Mouse (Mus musculus): ENCODE data around the gene Kcnq1.

DNA sequence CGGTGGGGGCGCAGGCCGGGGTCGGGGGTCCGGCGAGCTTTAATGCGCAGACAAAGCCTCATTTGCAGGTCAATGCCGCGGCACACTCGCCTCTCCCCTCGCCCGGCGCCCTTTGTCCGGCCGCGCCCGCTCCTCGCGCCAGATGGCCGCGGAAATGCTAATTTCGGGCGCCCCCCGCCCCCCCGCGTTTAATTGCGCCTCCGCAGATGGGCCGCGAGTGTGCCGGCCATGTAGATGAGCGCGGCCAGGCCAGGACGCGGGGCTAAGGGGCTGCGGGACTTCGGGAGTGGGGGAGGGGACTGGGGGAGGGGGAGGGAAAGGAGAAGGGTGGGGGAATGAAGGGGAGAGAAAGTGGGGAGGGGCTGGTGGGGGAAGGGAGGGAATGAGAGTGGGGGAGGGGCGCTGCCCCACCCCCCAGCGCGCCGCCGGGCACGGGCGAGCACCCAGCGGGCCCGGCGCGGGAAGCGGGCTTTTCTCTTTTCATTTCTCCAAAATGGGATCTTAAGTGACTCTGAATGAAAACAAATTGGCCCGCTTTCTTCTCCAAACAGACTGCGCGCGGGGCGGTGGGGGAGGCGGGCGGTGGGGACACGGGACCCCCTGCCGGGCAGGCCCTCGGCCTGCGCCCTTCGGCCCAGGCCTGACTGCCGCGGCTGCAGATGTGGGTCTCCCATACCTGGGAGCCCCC lies 331.9 kb downstream of the Kcnq1 start:
- TF ChIP-seq POLR2A (IDR thresholded peaks at IDR 0.05; ENCODE audit: borderline replicate concordance, insufficient read depth, low read length) (no peak), CTCF (IDR thresholded peaks at IDR 0.05; ENCODE audit: borderline replicate concordance, insufficient read depth, low read depth, low read length) (no peak)
